Mouse (Mus musculus) intestine, postnatal 0 days (tissue): ENCODE measurements around the gene Tubgcp5. TPM values are rescaled to one million over a fixed set of nuclear protein-coding genes. Genes with fewer than 3 reads are reported as not detected.

ENCODE experiments used
- ATAC-seq: fragments of 200-750 bp; cut with Nextera tagmentation; 2 replicates; pipeline ENCODE4 v1.8.0; 2017; ENCODE audit warnings: mild to moderate bottlenecking, moderate TSS enrichment, moderate library complexity
- H3K27ac ChIP-seq: fragments of 300-500 bp; sonication (generic); 2 replicates; pipeline ENCODE4 v1.5.1; 2014; ENCODE audit warnings: mild to moderate bottlenecking, low read depth, low read length, moderate library complexity
- H3K27me3 ChIP-seq: fragments of 300-500 bp; sonication (generic); replicated peaks from 2 replicates; pipeline ENCODE4 v1.6.1; 2014; ENCODE audit warnings: low read length, mixed read lengths; ENCODE audit not compliant: control insufficient read depth, insufficient read depth
- H3K36me3 ChIP-seq: fragments of 300-500 bp; sonication (generic); 2 replicates; pipeline ENCODE4 v1.6.1; 2014; ENCODE audit warnings: mild to moderate bottlenecking, moderate library complexity; ENCODE audit not compliant: control insufficient read depth, insufficient read depth
- H3K4me1 ChIP-seq: fragments of 300-500 bp; sonication (generic); replicated peaks from 2 replicates; pipeline ENCODE4 v1.6.1; 2014; ENCODE audit warnings: antibody characterized with exemption, low read length, mixed read lengths; ENCODE audit not compliant: control insufficient read depth, insufficient read depth
- H3K4me2 ChIP-seq: fragments of 300-500 bp; sonication (generic); replicated peaks from 2 replicates; pipeline ENCODE4 v1.6.1; 2014; ENCODE audit warnings: low read depth, mild to moderate bottlenecking, moderate library complexity
- H3K4me3 ChIP-seq: fragments of 300-500 bp; sonication (generic); 2 replicates; pipeline ENCODE4 v1.5.1; 2014; ENCODE audit warnings: low read depth, low read length
- H3K9ac ChIP-seq: fragments of 300-500 bp; sonication (generic); 2 replicates; pipeline ENCODE4 v1.6.1; 2014; ENCODE audit warnings: mild to moderate bottlenecking, low read depth, low read length
- H3K9me3 ChIP-seq: fragments of 300-500 bp; sonication (generic); 2 replicates; pipeline ENCODE4 v1.6.1; 2016; ENCODE audit warnings: mixed run types; ENCODE audit not compliant: control insufficient read depth
- CTCF ChIP-seq: sonication (generic); IDR thresholded peaks from 2 replicates; pipeline ENCODE4 v1.5.1; 2016; ENCODE audit warnings: low read depth, mild to moderate bottlenecking, control low read depth, antibody characterized with exemption, moderate library complexity
- WGBS: fragments of 180-500 bp; shearing (Covaris S2); extraction: QIAGEN DNeasy Blood & Tissue Kit; methylation state at CpG from one replicate; pipeline ENCODE4 v1.1.7; 2014; 5-methylcytosine and 5-hydroxymethylcytosine counted together
- polyA plus RNA-seq: library from polyadenylated mRNA; unstranded; fragments of >200 nt; fragmentation: Nextera tagmentation; extraction: Ambion mirVana; gene quantifications from 2 replicates; pipeline ENCODE4 v1.2.1, GENCODE M21; 2015

The Tubgcp5 gene
- polyA plus RNA-seq, 1 experiment from 2014 or later: 6.9 TPM

GRCm38 (mm10) chr7:55809967-55810366, 16.0 kb downstream of the Tubgcp5 start:
- H3K9me3 ChIP-seq: no peaks in the 10 kb centered on the region

DNA sequence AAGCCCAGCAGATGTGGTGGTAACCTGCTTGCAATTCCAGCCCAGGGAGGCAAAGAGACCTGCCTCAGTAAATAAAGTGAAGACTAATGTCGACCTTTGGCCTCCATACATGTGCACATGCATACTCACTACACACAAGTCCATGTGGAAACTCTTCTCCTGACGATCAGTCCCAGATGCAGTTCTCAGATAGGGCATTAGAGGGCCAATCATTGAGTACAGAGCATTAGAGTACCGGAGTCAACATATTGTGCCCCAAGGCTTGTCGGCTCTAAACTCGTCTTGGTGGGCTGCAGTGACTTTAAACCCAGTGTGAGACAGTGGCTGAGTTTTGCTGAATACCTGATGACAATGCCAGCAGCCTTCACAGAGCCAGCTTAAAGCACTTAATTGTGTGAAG, 30.5 kb downstream of the Tubgcp5 start:
- ATAC-seq: no peak
- 81% methylated on average over 5 of the region's 5 CpGs for WGBS

More at GRCm38 (mm10) chr7:55809967-55810366, 16.0 kb downstream of the Tubgcp5 start:
- no peak for ATAC-seq
- Histone ChIP-seq H3K9ac (no peak overlapping the region), H3K27ac (no peak overlapping the region), H3K4me3 (no peak overlapping the region), H3K27me3 (no peaks in the 10 kb centered on the region), H3K4me1 (no peaks in the 10 kb centered on the region), H3K36me3 (peaks cover 64% of the 10 kb centered on the region), H3K4me2 (no peak overlapping the region)
- TF ChIP-seq CTCF: no peak
- 61% methylated on average over 2 of the region's 2 CpGs for WGBS

DNA sequence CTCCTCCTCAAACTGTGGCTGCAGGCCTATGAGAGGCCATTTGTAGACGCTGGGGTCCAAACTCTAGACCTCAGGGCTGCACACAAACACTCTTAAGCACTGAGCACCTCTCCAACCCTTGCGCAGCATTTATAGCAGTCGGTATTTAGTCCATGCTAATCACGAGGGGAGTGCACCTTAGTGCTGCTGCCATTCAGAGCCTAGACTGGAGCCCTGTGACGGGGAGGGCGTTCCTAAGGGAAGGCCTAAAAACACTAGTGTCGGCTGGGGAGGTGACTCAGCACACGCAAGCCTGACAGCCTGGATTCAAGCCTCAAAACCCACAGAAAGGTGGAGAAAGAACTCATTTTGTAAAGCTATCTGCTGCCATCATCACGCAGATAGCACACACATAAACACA, 33.6 kb downstream of the Tubgcp5 start:
- ATAC-seq: no peak
- Histone ChIP-seq H3K36me3 (peaks cover 52% of the 10 kb centered on the region), H3K9ac (no peak overlapping the region), H3K27me3 (no peaks in the 10 kb centered on the region), H3K4me3 (no peak overlapping the region), H3K4me2 (no peak overlapping the region), H3K9me3 (no peaks in the 10 kb centered on the region), H3K4me1 (no peaks in the 10 kb centered on the region), H3K27ac (no peak overlapping the region)
- no peak for TF ChIP-seq CTCF
- 88% methylated on average over 9 of the region's 9 CpGs for WGBS

More for the DNA sequence above, 30.5 kb downstream of the Tubgcp5 start:
- H3K9me3 ChIP-seq: no peaks in the 10 kb centered on the region
- H3K4me2 ChIP-seq: no peak overlapping the region
- no peaks in the 10 kb centered on the region for H3K27me3 ChIP-seq
- no peak overlapping the region for H3K9ac ChIP-seq
- peak; percentile 40 for TF ChIP-seq CTCF
- H3K4me3 ChIP-seq: no peak overlapping the region
- H3K4me1 ChIP-seq: no peaks in the 10 kb centered on the region
- peaks cover 50% of the 10 kb centered on the region for H3K36me3 ChIP-seq
- no peak overlapping the region for H3K27ac ChIP-seq

- 83% methylated on average over 4 of the region's 4 CpGs for WGBS
- ATAC-seq: no peak
- no peak for TF ChIP-seq CTCF
- Histone ChIP-seq H3K9me3 (no peaks in the 10 kb centered on the region), H3K4me1 (no peaks in the 10 kb centered on the region), H3K27ac (no peak overlapping the region), H3K4me2 (no peak overlapping the region), H3K27me3 (no peaks in the 10 kb centered on the region), H3K4me3 (no peak overlapping the region), H3K36me3 (peaks cover 3% of the 10 kb centered on the region; the same call in 1 of the 2 replicates), H3K9ac (no peak overlapping the region)
Measured at GRCm38 (mm10) chr7:55836877-55837276, 42.9 kb downstream of the Tubgcp5 start.

GRCm38 (mm10) chr7:55841445-55841844, 47.5 kb downstream of the Tubgcp5 start, which contains the start of gene Cyfip1:
Cyfip1 (plus strand) TSS chr7:55841745.
- H3K4me3 ChIP-seq: peak within 1 kb of the TSS; percentile 83
- 53% methylated on average over 7 of the region's 7 CpGs for WGBS
- H3K9ac ChIP-seq: peak within 1 kb of the TSS; percentile 98
- H3K4me2 ChIP-seq: peak within 1 kb of the TSS; percentile 75
- no peaks in the 10 kb centered on the region for H3K36me3 ChIP-seq
- H3K27me3 ChIP-seq: no peaks in the 10 kb centered on the region
- ATAC-seq: no peak
- no peaks in the 10 kb centered on the region for H3K9me3 ChIP-seq
- H3K4me1 ChIP-seq: no peaks in the 10 kb centered on the region
- peak within 1 kb of the TSS; percentile 98 for H3K27ac ChIP-seq
- TF ChIP-seq CTCF: no peak

DNA sequence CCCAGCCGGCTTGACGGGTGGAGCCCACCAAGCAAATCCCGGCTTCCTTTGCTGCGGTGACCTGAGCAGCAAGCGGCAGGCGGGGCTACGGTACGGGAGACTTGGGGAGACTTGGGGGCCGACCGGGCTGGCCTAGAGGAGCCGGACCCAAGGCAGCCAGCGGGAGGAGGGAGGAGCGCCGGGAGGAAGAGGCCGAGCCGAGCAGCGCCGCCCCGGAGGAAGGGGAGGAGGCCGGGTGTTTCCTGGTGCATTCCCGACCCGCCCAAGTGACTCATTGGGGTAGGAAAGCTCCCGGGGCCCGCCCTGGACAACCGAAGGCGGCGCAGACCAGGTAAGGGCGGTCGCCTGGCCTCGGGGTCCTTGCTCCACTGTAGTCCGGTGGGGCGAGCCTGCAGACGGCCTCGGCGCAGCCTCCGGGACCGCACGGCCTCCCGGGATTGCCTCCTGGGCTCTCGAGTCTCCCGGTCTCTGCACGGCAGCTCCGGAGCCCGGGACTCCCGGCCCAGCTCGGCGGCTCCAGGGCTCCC, 48.1 kb downstream of the Tubgcp5 start:
- peak; percentile 41 for TF ChIP-seq CTCF
- peak overlapping the region; percentile 98 for H3K27ac ChIP-seq
- H3K9ac ChIP-seq: peak overlapping the region; percentile 98
- ATAC-seq: peak; percentile 98
- whole genome bisulfite sequencing: under 1% methylated on average over 31 of the region's 47 CpGs
- no peaks in the 10 kb centered on the region for H3K9me3 ChIP-seq
- peak overlapping the region; percentile 75 for H3K4me2 ChIP-seq
- H3K27me3 ChIP-seq: no peaks in the 10 kb centered on the region
- H3K4me3 ChIP-seq: peak overlapping the region; percentile 83
- no peaks in the 10 kb centered on the region for H3K36me3 ChIP-seq
- no peaks in the 10 kb centered on the region for H3K4me1 ChIP-seq
